Mouse (Mus musculus) CH12.LX (cell line): ENCODE results near the gene Pcbd1. TPM values are rescaled to one million over a fixed set of nuclear protein-coding genes. Genes with fewer than 3 reads are reported as not detected.

ENCODE experiments used
- DNase-seq: peaks from one replicate; pipeline ENCODE4 v3.0.0-alpha.2; 2013; ENCODE audit errors: extremely low read depth
- H3K27ac ChIP-seq: 2 replicates; pipeline ENCODE4 v1.5.1; 2012; ENCODE audit warnings: low read depth, mild to moderate bottlenecking, control low read depth, moderate library complexity; ENCODE audit not compliant: insufficient read depth
- H3K27me3 ChIP-seq: replicated peaks from 2 replicates; pipeline ENCODE3; 2012; ENCODE audit warnings: inconsistent platforms
- H3K36me3 ChIP-seq, 2 experiments: replicated peaks in 1 of 2; 2 replicates each; pipeline versions ENCODE3 to v1.6.1; 2012; ENCODE audit warnings: inconsistent platforms in 1 of 2, low read length in 1 of 2, mild to moderate bottlenecking in 1 of 2, mixed read lengths in 1 of 2, moderate library complexity in 1 of 2; ENCODE audit not compliant: control insufficient read depth in 1 of 2, insufficient read depth in 1 of 2
- H3K4me1 ChIP-seq, 2 experiments: 2 replicates each; pipeline ENCODE4 v1.6.1; 2012; ENCODE audit warnings: inconsistent platforms in 1 of 2, moderate library complexity in 1 of 2; ENCODE audit not compliant: insufficient read depth in 2 of 2, control insufficient read depth in 1 of 2
- H3K4me2 ChIP-seq: 2 replicates; pipeline ENCODE4 v1.6.1; 2012; ENCODE audit warnings: low read depth, mild to moderate bottlenecking, control low read depth; ENCODE audit not compliant: poor library complexity, insufficient read depth, severe bottlenecking
- H3K4me3 ChIP-seq, 3 experiments: fragments of 150-350 bp in 1 of 3; sonication (generic) in 1 of 3; replicated peaks in 1 of 3; 2 replicates each; pipeline versions ENCODE3 to v1.5.1; 2011 to 2012; ENCODE audit warnings: low read depth in 2 of 3, low read length in 2 of 3, mild to moderate bottlenecking in 2 of 3, moderate library complexity in 2 of 3, control low read depth in 1 of 3, improper control_type of control experiment in 1 of 3, inconsistent platforms in 1 of 3, mixed read lengths in 1 of 3; ENCODE audit not compliant: poor library complexity in 1 of 3
- H3K79me2 ChIP-seq: replicated peaks from 2 replicates; pipeline ENCODE4 v1.6.1; 2012; ENCODE audit warnings: mild to moderate bottlenecking, moderate library complexity; ENCODE audit not compliant: control insufficient read depth, poor library complexity, insufficient read depth, severe bottlenecking; ENCODE audit errors: extremely low read depth
- H3K9ac ChIP-seq: 2 replicates; pipeline ENCODE4 v1.6.1; 2012; ENCODE audit warnings: low read depth, mild to moderate bottlenecking, control low read depth, moderate library complexity; ENCODE audit not compliant: insufficient read depth
- H3K9me3 ChIP-seq: replicated peaks from 2 replicates; pipeline ENCODE3; 2012; ENCODE audit warnings: low read length, inconsistent platforms, mixed read lengths
- CHD1 ChIP-seq: IDR thresholded peaks from 2 replicates; pipeline ENCODE4 v1.6.1; 2012; ENCODE audit warnings: low read depth, low read length, improper control_type of control experiment, inconsistent platforms
- CHD2 ChIP-seq: IDR thresholded peaks from 2 replicates; pipeline ENCODE4 v1.6.1; 2011; ENCODE audit warnings: low read length, improper control_type of control experiment
- CTCF ChIP-seq, 2 experiments: IDR thresholded peaks in 1 of 2; conservative IDR thresholded peaks in 1 of 2; 2 replicates each; pipeline ENCODE4 v1.5.1; 2011 to 2012; ENCODE audit warnings: low read depth in 2 of 2, low read length in 2 of 2, improper control_type of control experiment in 1 of 2, inconsistent platforms in 1 of 2, mild to moderate bottlenecking in 1 of 2, moderate library complexity in 1 of 2
- E2F4 ChIP-seq: IDR thresholded peaks from 2 replicates; pipeline ENCODE4 v1.6.1; 2011; ENCODE audit warnings: low read depth, low read length, improper control_type of control experiment; ENCODE audit not compliant: insufficient replicate concordance
- ELF1 ChIP-seq: IDR thresholded peaks from 2 replicates; pipeline ENCODE4 v1.6.1; 2014; ENCODE audit warnings: low read depth, mild to moderate bottlenecking, inconsistent platforms, low read length, improper control_type of control experiment
- HCFC1 ChIP-seq: IDR thresholded peaks from 2 replicates; pipeline ENCODE4 v1.6.1; 2012; ENCODE audit warnings: low read depth, mild to moderate bottlenecking, inconsistent platforms, low read length, improper control_type of control experiment
- IRF4 ChIP-seq: IDR thresholded peaks from 2 replicates; pipeline ENCODE4 v1.6.1; 2014; ENCODE audit warnings: low read depth, mild to moderate bottlenecking, inconsistent platforms, low read length, improper control_type of control experiment
- MAZ ChIP-seq: IDR thresholded peaks from 2 replicates; pipeline ENCODE4 v1.6.1; 2012; ENCODE audit warnings: low read depth, mild to moderate bottlenecking, inconsistent platforms, low read length, improper control_type of control experiment, moderate library complexity
- MXI1 ChIP-seq: IDR thresholded peaks from 2 replicates; pipeline ENCODE4 v1.6.1; 2011; ENCODE audit warnings: mild to moderate bottlenecking, low read depth, low read length, improper control_type of control experiment
- MYC ChIP-seq: IDR thresholded peaks from 2 replicates; pipeline ENCODE4 v1.6.1; 2011; ENCODE audit warnings: low read depth, mild to moderate bottlenecking, improper control_type of control experiment, low read length
- RAD21 ChIP-seq: IDR thresholded peaks from 2 replicates; pipeline ENCODE4 v1.6.1; 2011; ENCODE audit warnings: low read depth, mild to moderate bottlenecking, low read length, improper control_type of control experiment, moderate library complexity
- RCOR1 ChIP-seq: conservative IDR thresholded peaks from 2 replicates; pipeline ENCODE4 v1.6.1; 2012; ENCODE audit warnings: low read depth, mild to moderate bottlenecking, inconsistent platforms, low read length, improper control_type of control experiment
- SIN3A ChIP-seq: IDR thresholded peaks from 2 replicates; pipeline ENCODE4 v1.6.1; 2012; ENCODE audit warnings: low read length, improper control_type of control experiment, inconsistent platforms
- SMC3 ChIP-seq: IDR thresholded peaks from 2 replicates; pipeline ENCODE4 v1.6.1; 2011; ENCODE audit warnings: low read depth, low read length, improper control_type of control experiment
- ZMIZ1 ChIP-seq: IDR thresholded peaks from 2 replicates; pipeline ENCODE4 v1.6.1; 2012; ENCODE audit warnings: low read depth, mild to moderate bottlenecking, inconsistent platforms, low read length, improper control_type of control experiment
- dilution Hi-C: fragments of 300-500 bp; cut with MboI; formaldehyde crosslinking; loops from 2 replicates; pipeline ENCODE4 v1.14.3; 2020; ENCODE audit warnings: low sequenced_read_pairs; ENCODE audit not compliant: extremely low pct_unique_long_range_greater_than_20kb, extremely low pct_ligation_motif_present
- in situ Hi-C: fragments of 300-500 bp; cut with MboI; formaldehyde crosslinking; loops from 3 replicates; pipeline ENCODE4 v1.14.3; 2019; ENCODE audit warnings: low sequenced_read_pairs, low pct_ligation_motif_present, low pct_unique_long_range_greater_than_20kb, mixed read lengths
- polyA plus RNA-seq: library from polyadenylated mRNA; unstranded; fragments of >175 nt; gene quantifications from 2 replicates; pipeline ENCODE4 v1.2.1, GENCODE M21; 2012; ENCODE audit warnings: low read depth; ENCODE audit not compliant: insufficient read length
- total RNA-seq, 2 experiments: library from RNA; depleted of rRNA; stranded (reverse); fragments of 300-350 nt in 1 of 2; fragments of >200 nt in 1 of 2; gene quantifications; 2 replicates each; pipeline ENCODE4 v1.2.3; 2012 to 2014

The Pcbd1 gene
- total RNA-seq (2012; rRNA removed), result 34.7 and 36.1 TPM in 2 replicates
- total RNA-seq (2014; rRNA removed), result 16.5 and 19.3 TPM in 2 replicates
- polyA plus RNA-seq, result 22.5 and 25.3 TPM in 2 replicates

DNA sequence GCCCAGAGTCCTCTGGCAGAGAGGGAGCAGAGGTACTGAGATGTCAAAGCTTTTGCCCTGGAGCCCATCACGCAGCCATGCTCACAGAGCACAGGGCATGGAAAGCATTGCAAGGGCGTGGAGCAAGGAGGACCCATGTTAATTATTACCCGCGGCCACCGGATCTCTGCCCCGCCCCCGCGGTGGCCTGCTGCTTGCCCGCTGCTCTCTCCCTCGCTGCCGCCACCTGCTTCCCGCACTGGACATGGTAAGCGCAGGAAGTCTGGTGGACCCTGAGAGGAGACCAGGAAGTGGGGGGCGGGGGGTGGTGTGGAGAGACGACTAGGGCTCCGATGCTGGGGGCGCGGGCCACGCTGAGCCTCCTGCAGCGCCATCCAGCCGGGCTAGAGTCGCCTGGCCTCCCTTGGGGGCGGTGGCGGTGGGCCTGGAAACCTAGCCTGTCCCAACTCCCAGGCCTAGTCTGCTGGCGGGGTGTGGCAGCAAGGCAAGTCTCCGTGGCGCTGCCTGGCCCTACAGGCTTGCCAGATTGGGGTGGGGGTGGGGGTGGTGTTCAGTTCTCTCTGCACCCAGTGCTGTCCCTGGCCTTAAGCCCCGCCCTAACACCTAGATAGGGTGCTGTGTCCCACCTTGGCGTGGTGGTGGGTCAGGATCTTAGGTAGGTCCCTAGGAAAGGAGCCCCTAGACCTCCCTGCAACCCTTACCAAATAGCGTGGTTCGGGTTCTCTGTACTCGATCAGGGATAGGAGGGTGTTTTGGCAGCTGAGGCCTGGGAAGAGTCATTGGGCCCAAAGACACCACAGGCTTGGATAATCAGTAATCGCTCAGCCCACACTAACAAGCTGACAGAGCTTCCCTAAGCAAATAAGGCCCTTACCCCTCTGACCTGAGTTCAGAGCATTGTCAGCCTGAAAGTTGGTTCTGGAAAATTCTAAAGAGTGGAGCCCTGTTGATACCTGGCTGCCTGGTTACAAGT lies at the start of gene Pcbd1:
Gene Pcbd1, plus strand, starts transcription at position 162 of the 973 bp plus-strand sequence.
- Histone ChIP-seq H3K79me2 (no peaks in the 10 kb centered on the region), H3K27ac (peak within 1 kb of the TSS; percentile 8), H3K36me3 (peaks cover 0 to 25% of the 10 kb centered on the region in 2 experiments), H3K9ac (peak within 1 kb of the TSS; percentile 64), H3K4me2 (peak within 1 kb of the TSS; percentile 44), H3K4me1 (peaks cover 3 to 29% of the 10 kb centered on the region in 2 experiments), H3K4me3 (peak within 1 kb of the TSS; percentile 59 to 70 (median 61)), H3K9me3 (no peaks in the 10 kb centered on the region), H3K27me3 (no peaks in the 10 kb centered on the region)
- dilution Hi-C loops (no loop called here), in situ Hi-C loops (no loop called here)
- DNase-seq, result peak; percentile 27
- TF ChIP-seq HCFC1, result no peak
- TF ChIP-seq ELF1, result peak; percentile 44; the same call in 1 of the 2 replicates
- TF ChIP-seq SIN3A, result peak; percentile 63; the same call in 1 of the 2 replicates
- peak; percentile 64; the same call in 1 of the 2 replicates for TF ChIP-seq MXI1
- TF ChIP-seq MYC, result 0 out of 2 replicates have a peak, but pooled peaks have one; percentile 16
- TF ChIP-seq CHD2, result peak; percentile 46; the same call in 1 of the 2 replicates
- no peak for TF ChIP-seq CTCF (conservative IDR thresholded peaks at IDR 0.05 in 1 of 2, IDR thresholded peaks at IDR 0.05 in 1 of 2; ENCODE audit: low read depth in 2 of 2, low read length in 2 of 2)
- 0 out of 2 replicates have a peak, but pooled peaks have one; percentile 15 for TF ChIP-seq ZMIZ1
- TF ChIP-seq SMC3, result no peak
- no peak for TF ChIP-seq IRF4
- TF ChIP-seq RCOR1, result no peak

DNA sequence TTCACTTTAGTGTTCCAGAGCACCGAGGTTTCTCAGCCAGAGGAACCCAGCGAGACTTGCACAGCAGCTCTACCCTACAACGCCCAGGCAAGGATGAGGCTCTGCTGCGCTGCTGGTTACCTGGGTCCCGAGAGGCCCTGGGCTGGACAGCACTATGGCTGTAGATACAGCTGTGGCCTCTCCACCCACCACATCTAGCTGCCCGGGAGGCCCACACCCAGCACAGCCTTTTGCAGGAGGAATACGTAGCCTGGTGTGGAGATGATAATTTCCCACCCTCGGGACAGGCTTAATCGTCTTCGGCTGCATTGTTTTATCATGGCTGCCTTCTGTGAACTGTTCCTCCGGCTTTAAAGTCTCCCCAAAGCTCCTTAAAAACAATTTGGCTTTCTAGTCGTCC lies 49.5 kb upstream of the Pcbd1 start:
- dilution Hi-C loops (no loop called here), in situ Hi-C loops (no loop called here)
- no peak overlapping the region for H3K4me3 ChIP-seq
- H3K27me3 ChIP-seq, result peaks cover 86% of the 10 kb centered on the region
- no peak for DNase-seq
- no peak overlapping the region for H3K27ac ChIP-seq
- no peaks in the 10 kb centered on the region for H3K79me2 ChIP-seq
- no peak overlapping the region for H3K4me2 ChIP-seq
- H3K9ac ChIP-seq, result no peak overlapping the region
- H3K36me3 ChIP-seq, result no peaks in the 10 kb centered on the region
- no peak for TF ChIP-seq CHD1
- no peak for TF ChIP-seq MAZ
- TF ChIP-seq RAD21, result no peak
- TF ChIP-seq SMC3, result no peak
- TF ChIP-seq IRF4, result no peak
- no peak for TF ChIP-seq E2F4
- no peaks in the 10 kb centered on the region for H3K4me1 ChIP-seq
- no peaks in the 10 kb centered on the region for H3K9me3 ChIP-seq
